Mouse (Mus musculus) myocyte (in vitro differentiated cells): ENCODE results near the gene Dnajb1. TPM values are rescaled to one million over a fixed set of nuclear protein-coding genes. Genes with fewer than 3 reads are reported as not detected.

Experiments used
- H3K27me3 ChIP-seq: one replicate; pipeline ENCODE4 v1.6.1; 2011; ENCODE audit not compliant: control insufficient read depth, insufficient read depth, insufficient read length
- H3K36me3 ChIP-seq: one replicate; pipeline ENCODE4 v1.6.1; 2011; ENCODE audit not compliant: control insufficient read depth, insufficient read depth
- H3K4me2 ChIP-seq: one replicate; pipeline ENCODE4 v1.6.1; 2011; ENCODE audit warnings: low read depth, control low read depth
- H3K4me3 ChIP-seq: one replicate; pipeline ENCODE4 v1.5.1; 2011; ENCODE audit warnings: mild to moderate bottlenecking, control low read depth, moderate library complexity
- H3K79me2 ChIP-seq: one replicate; pipeline ENCODE4 v1.6.1; 2011; ENCODE audit not compliant: control insufficient read depth, insufficient read depth
- H3ac ChIP-seq: one replicate; pipeline ENCODE4 v1.6.1; 2011; ENCODE audit not compliant: control insufficient read depth, insufficient read length
- CEBPB ChIP-seq: IDR thresholded peaks from 2 replicates; pipeline ENCODE4 v1.6.1; 2011; ENCODE audit warnings: mild to moderate bottlenecking, moderate library complexity; ENCODE audit not compliant: poor library complexity, insufficient read depth, severe bottlenecking
- E2F4 ChIP-seq: IDR thresholded peaks from one replicate; pipeline ENCODE4 v1.6.1; 2011; ENCODE audit warnings: mild to moderate bottlenecking, control low read depth, moderate library complexity; ENCODE audit not compliant: insufficient read depth
- MAX ChIP-seq: IDR thresholded peaks from one replicate; pipeline ENCODE4 v1.6.1; 2011; ENCODE audit warnings: low read depth, mild to moderate bottlenecking, control low read depth
- MYOD1 ChIP-seq, 3 experiments: IDR thresholded peaks; one replicate each; pipeline ENCODE4 v1.6.1; 2011; ENCODE audit warnings: control low read depth in 2 of 3, low read depth in 2 of 3, mild to moderate bottlenecking in 2 of 3, moderate library complexity in 1 of 3; ENCODE audit not compliant: insufficient read length in 2 of 3, control insufficient read depth in 1 of 3
- MYOG ChIP-seq, 3 experiments: IDR thresholded peaks; one replicate each; pipeline ENCODE4 v1.6.1; 2011; ENCODE audit warnings: control low read depth in 2 of 3, low read depth in 2 of 3, mild to moderate bottlenecking in 2 of 3; ENCODE audit not compliant: insufficient read length in 2 of 3, control insufficient read depth in 1 of 3, insufficient read depth in 1 of 3
- POLR2A ChIP-seq: IDR thresholded peaks from one replicate; pipeline ENCODE4 v1.6.1; 2011; ENCODE audit warnings: low read depth, mild to moderate bottlenecking, control low read depth, moderate library complexity; ENCODE audit not compliant: insufficient read length
- POLR2AphosphoS2 ChIP-seq: IDR thresholded peaks from one replicate; pipeline ENCODE4 v1.6.1; 2011; ENCODE audit warnings: low read depth, control low read depth; ENCODE audit not compliant: insufficient read length
- REST ChIP-seq: IDR thresholded peaks from one replicate; pipeline ENCODE4 v1.6.1; 2011; ENCODE audit warnings: mild to moderate bottlenecking, control low read depth, moderate library complexity; ENCODE audit not compliant: insufficient read depth, insufficient read length
- SRF ChIP-seq: IDR thresholded peaks from one replicate; pipeline ENCODE4 v1.6.1; 2011; ENCODE audit warnings: low read depth; ENCODE audit not compliant: control insufficient read depth, insufficient read length
- TCF12 ChIP-seq: IDR thresholded peaks from one replicate; pipeline ENCODE4 v1.6.1; 2011; ENCODE audit warnings: mild to moderate bottlenecking, control low read depth; ENCODE audit not compliant: poor library complexity, insufficient read depth, severe bottlenecking
- TCF3 ChIP-seq: IDR thresholded peaks from one replicate; pipeline ENCODE4 v1.6.1; 2011; ENCODE audit warnings: low read depth, control low read depth; ENCODE audit not compliant: insufficient read length
- USF1 ChIP-seq: IDR thresholded peaks from one replicate; pipeline ENCODE4 v1.6.1; 2011; ENCODE audit warnings: low read depth, mild to moderate bottlenecking, control low read depth, moderate library complexity
- polyA plus RNA-seq: library from polyadenylated mRNA; unstranded; fragments of >200 nt; fragmentation: generic; extraction: Trizol; gene quantifications from one replicate; pipeline ENCODE4 v1.2.1, GENCODE M21; 2012; ENCODE audit warnings: missing spikeins

Dnajb1 gene
- polyA plus RNA-seq, 1 experiment = 17.7 TPM

DNA sequence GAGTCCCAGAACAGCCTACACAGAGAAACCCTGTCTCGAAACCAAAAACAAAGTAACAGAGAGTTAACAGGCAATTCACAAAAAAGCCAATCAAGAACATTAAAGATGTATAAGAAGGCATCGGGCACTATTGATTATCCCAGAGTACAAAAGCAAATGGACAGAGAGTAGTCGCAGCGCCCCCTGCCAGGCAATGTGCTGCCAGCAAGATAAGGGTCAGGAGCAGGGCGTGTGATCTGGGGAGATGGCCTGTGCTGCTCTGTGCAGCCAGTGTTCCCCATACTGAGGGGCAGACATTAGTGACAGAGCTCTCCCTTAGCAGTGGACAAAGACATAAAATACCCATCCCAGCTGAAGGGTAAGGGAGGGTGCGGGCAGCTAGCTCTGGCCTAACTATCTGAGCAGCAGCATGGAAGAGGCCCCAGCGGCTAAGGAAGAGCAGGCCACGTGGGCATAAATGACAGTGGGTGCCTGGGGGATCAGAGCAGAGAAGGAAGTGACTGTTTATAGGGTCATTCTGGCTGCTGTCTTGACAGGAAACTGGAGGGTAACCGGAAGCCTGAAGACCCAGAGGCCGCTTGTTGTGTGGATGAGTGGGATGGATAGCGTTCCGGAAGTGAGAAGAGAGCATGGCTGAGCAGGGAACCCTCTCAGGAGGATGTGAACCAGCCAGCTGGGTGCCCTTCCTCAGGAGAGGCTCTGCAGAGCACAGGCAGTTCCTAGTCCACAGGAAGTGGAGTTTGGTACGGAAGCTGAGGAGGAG, 48.7 kb downstream of the Dnajb1 start:
- no peak overlapping the region for H3K4me3 ChIP-seq
- peaks cover 14% of the 10 kb centered on the region for H3K79me2 ChIP-seq
- no peaks in the 10 kb centered on the region for H3K36me3 ChIP-seq
- no peak overlapping the region for H3K4me2 ChIP-seq
- no peak overlapping the region for H3ac ChIP-seq
- TF ChIP-seq TCF3 = no peak
- TF ChIP-seq TCF12 = no peak
- no peak for TF ChIP-seq USF1
- no peak for TF ChIP-seq POLR2A
- TF ChIP-seq REST = no peak
- no peak for TF ChIP-seq MYOD1 (IDR thresholded peaks at IDR 0.05; ENCODE audit: control insufficient read depth in 1 of 3, insufficient read length in 2 of 3, low read depth in 2 of 3)
- no peak for TF ChIP-seq MAX
- no peak for TF ChIP-seq MYOG (IDR thresholded peaks at IDR 0.05; ENCODE audit: control insufficient read depth in 1 of 3, insufficient read depth in 1 of 3, insufficient read length in 2 of 3, low read depth in 2 of 3)
- no peak for TF ChIP-seq CEBPB
- TF ChIP-seq E2F4 = no peak
- no peak for TF ChIP-seq SRF
- no peak for TF ChIP-seq POLR2AphosphoS2
- H3K27me3 ChIP-seq = no peaks in the 10 kb centered on the region

DNA sequence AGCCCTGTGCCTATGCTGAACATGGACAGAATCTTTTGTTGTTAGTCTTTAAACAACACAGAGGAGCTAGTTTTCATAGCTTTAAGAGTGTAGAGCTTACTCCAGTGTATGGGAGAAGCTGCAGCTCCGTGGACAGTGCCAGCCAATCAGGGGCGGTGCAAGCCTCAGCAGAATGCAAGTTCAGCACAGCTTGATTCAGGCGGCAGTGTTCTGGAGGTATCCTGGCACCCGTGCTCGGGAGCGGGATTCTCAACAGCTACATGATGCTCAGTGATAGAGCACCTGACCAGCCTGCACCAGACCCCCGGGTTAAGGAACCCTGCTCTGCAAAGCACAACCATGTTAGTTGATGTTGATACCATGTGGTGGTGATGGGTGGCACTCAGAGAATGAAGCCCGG, 52.6 kb downstream of the Dnajb1 start:
- Histone ChIP-seq H3ac (no peak overlapping the region), H3K4me3 (no peak overlapping the region), H3K36me3 (no peaks in the 10 kb centered on the region), H3K79me2 (no peaks in the 10 kb centered on the region), H3K27me3 (no peaks in the 10 kb centered on the region), H3K4me2 (no peak overlapping the region)
- TF ChIP-seq REST (no peak), SRF (no peak), MYOD1 (IDR thresholded peaks at IDR 0.05; ENCODE audit: control insufficient read depth in 1 of 3, insufficient read length in 2 of 3, low read depth in 2 of 3) (no peak), TCF3 (no peak), TCF12 (no peak), MYOG (IDR thresholded peaks at IDR 0.05; ENCODE audit: control insufficient read depth in 1 of 3, insufficient read depth in 1 of 3, insufficient read length in 2 of 3, low read depth in 2 of 3) (no peak), POLR2AphosphoS2 (no peak), CEBPB (no peak), USF1 (no peak), MAX (no peak)

DNA sequence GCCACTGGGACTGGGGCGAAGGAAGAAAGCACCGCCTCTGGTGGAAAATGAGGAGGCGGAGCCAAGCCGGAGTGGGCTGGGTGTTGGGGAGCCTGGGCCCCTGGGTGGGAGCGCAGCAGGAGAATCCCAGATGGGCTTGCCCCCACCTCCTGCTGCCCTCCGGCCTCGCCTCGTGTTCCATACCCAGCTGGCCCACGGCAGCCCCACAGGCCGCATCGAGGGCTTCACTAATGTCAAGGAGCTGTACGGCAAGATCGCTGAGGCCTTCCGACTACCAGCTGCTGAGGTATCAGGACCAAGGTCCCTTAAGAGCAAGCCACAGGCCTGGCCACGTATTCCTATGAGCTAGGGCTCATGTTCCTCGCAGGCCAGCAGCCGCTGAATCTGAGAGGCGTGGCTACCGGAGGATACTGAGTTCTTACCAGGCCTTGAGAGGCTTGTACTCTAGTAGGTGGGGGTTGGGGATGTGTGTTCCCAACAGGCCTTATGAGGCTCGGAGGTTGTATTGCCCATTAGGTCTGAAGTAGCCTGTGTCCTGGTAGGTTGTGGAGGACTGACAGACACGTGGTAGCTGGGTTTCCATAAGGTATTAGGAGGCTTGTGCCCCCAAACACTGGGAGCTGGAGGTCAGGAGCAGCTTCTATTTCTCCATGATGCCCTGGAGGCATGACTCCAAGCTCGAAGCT, 53.1 kb downstream of the Dnajb1 start:
- Histone ChIP-seq H3K79me2 (no peaks in the 10 kb centered on the region), H3K36me3 (no peaks in the 10 kb centered on the region), H3K4me3 (no peak overlapping the region), H3K27me3 (no peaks in the 10 kb centered on the region), H3K4me2 (no peak overlapping the region), H3ac (no peak overlapping the region)
- no peak for TF ChIP-seq POLR2A
- no peak for TF ChIP-seq TCF12
- no peak for TF ChIP-seq CEBPB
- no peak for TF ChIP-seq TCF3
- no peak for TF ChIP-seq E2F4
- TF ChIP-seq POLR2AphosphoS2 = no peak
- no peak for TF ChIP-seq MYOG (IDR thresholded peaks at IDR 0.05; ENCODE audit: control insufficient read depth in 1 of 3, insufficient read depth in 1 of 3, insufficient read length in 2 of 3, low read depth in 2 of 3)
- TF ChIP-seq MYOD1 (IDR thresholded peaks at IDR 0.05; ENCODE audit: control insufficient read depth in 1 of 3, insufficient read length in 2 of 3, low read depth in 2 of 3) = no peak
- no peak for TF ChIP-seq SRF
- TF ChIP-seq USF1 = no peak
- TF ChIP-seq MAX = no peak
- no peak for TF ChIP-seq REST

Other genes starting within 250 kb of the Dnajb1 start
- gene Clgn, start 218.3 kb upstream of the Dnajb1 start, polyA plus RNA-seq = not detected
- gene Scoc, start 149.8 kb upstream of the Dnajb1 start, polyA plus RNA-seq = 22.4 TPM
- gene Olfr370, start 72.4 kb upstream of the Dnajb1 start, polyA plus RNA-seq = not detected
- gene Ndufb7, start 41.5 kb upstream of the Dnajb1 start, polyA plus RNA-seq = 421 TPM
- 459 TPM for gene Tecr, start 222 bp upstream of the Dnajb1 start, polyA plus RNA-seq
- gene Gipc1, start 44.5 kb downstream of the Dnajb1 start, polyA plus RNA-seq = 85.5 TPM
- gene Ptger1, start 58.5 kb downstream of the Dnajb1 start, polyA plus RNA-seq = 0.78 TPM
- gene Pkn1, start 91.0 kb downstream of the Dnajb1 start, polyA plus RNA-seq = 34.1 TPM
- 113 TPM for gene Ddx39, start 107.0 kb downstream of the Dnajb1 start, polyA plus RNA-seq
- 137 TPM for gene Adgre5, start 133.1 kb downstream of the Dnajb1 start, polyA plus RNA-seq